Mouse (Mus musculus) cerebellum, adult 2 months (tissue): ENCODE results near the gene Ccdc88c. TPM values are rescaled to one million over a fixed set of nuclear protein-coding genes. Genes with fewer than 3 reads are reported as not detected.

Experiments
- DNase-seq, 2 experiments: peaks; one replicate each; pipeline ENCODE4 v3.0.0; 2021
- H3K27ac ChIP-seq: fragments of 200-500 bp; 2 replicates; pipeline ENCODE4 v1.5.1; 2012; ENCODE audit warnings: low read length, control low read depth, inconsistent platforms; ENCODE audit not compliant: insufficient read depth
- H3K27me3 ChIP-seq: fragments of 200-500 bp; 2 replicates; pipeline ENCODE4 v1.6.1; 2012; ENCODE audit warnings: inconsistent platforms, mild to moderate bottlenecking, low read length, moderate library complexity; ENCODE audit not compliant: control insufficient read depth, insufficient read depth
- H3K4me1 ChIP-seq: fragments of 200-500 bp; 2 replicates; pipeline ENCODE4 v1.6.1; 2011; ENCODE audit warnings: low read length; ENCODE audit not compliant: control insufficient read depth, insufficient read depth
- H3K4me3 ChIP-seq: fragments of 200-500 bp; replicated peaks from 2 replicates; pipeline ENCODE3; 2011; ENCODE audit warnings: mild to moderate bottlenecking, low read depth, low read length, control low read depth; ENCODE audit not compliant: insufficient read depth
- CTCF ChIP-seq: fragments of 200-500 bp; IDR thresholded peaks from 2 replicates; pipeline ENCODE4 v1.5.1; 2011; ENCODE audit warnings: low read depth, mild to moderate bottlenecking, control low read depth, low read length, moderate library complexity, borderline replicate concordance; ENCODE audit not compliant: insufficient read depth
- POLR2A ChIP-seq: fragments of 200-500 bp; IDR thresholded peaks from 2 replicates; pipeline ENCODE4 v1.6.1; 2011; ENCODE audit warnings: low read length, control low read depth, borderline replicate concordance; ENCODE audit not compliant: insufficient read depth
- WGBS: fragments of 180-500 bp; shearing (Covaris S2); methylation state at CpG from one replicate; pipeline ENCODE4 v1.1.7; 2018; 5-methylcytosine and 5-hydroxymethylcytosine counted together
- polyA plus RNA-seq: library from polyadenylated mRNA; depleted of rRNA; stranded (reverse); fragments of >200 nt; gene quantifications from 2 replicates; pipeline ENCODE4 v1.2.3, GENCODE M21; 2012

The Ccdc88c gene
- polyA plus RNA-seq, 1 experiment = 9.0 TPM

DNA sequence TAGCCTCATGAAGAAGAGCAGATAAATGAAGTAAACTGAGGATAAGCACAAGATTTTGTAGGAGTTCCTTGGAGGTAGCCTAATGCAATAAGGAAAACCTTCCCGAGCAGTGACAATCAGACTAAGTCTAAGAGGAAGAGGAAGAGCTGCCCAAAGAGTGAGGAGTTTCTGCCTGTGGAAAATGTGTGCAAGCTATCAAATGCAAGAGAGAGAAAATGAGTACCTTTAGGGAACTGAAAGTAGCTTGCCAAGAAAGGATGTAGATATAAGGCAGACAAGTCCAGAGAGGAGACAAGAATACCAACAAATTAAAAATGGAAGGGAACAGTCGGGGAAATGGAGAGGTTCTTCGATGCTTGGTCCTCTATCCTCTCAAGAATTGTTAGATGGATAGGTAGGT is 143.3 kb downstream of the Ccdc88c start:
- 96% methylated on average over 3 of the region's 3 CpGs for WGBS
- no peak for DNase-seq
- no peak overlapping the region for H3K27ac ChIP-seq
- H3K4me1 ChIP-seq = peaks cover 24% of the 10 kb centered on the region
- TF ChIP-seq CTCF (no peak), POLR2A (no peak)
- H3K27me3 ChIP-seq = no peaks in the 10 kb centered on the region
- no peak overlapping the region for H3K4me3 ChIP-seq

DNA sequence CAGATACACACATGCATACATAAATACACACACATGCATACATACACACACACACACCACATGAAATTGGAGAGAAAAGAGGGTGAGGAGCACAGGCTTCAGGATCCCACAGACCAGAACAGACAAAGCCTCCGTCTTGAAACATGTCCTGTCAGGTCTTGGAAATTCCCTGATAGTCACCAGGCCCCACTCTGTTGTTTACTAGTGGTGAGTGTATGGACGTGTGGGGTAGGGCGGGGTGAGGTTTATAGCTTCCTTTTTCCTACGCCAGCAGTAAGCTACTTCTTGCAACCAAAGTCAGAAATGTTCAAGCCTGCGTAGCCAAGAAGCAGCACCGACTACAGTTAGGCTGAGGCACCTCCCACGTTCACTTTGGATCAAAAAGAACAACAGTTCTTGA is 145.7 kb downstream of the Ccdc88c start:
- Histone ChIP-seq H3K4me1 (peaks cover 24% of the 10 kb centered on the region), H3K4me3 (no peak overlapping the region), H3K27me3 (no peaks in the 10 kb centered on the region), H3K27ac (no peak overlapping the region)
- TF ChIP-seq CTCF = no peak
- no peak for TF ChIP-seq POLR2A
- no peak for DNase-seq
- WGBS = 92% methylated on average over 7 of the region's 7 CpGs

DNA sequence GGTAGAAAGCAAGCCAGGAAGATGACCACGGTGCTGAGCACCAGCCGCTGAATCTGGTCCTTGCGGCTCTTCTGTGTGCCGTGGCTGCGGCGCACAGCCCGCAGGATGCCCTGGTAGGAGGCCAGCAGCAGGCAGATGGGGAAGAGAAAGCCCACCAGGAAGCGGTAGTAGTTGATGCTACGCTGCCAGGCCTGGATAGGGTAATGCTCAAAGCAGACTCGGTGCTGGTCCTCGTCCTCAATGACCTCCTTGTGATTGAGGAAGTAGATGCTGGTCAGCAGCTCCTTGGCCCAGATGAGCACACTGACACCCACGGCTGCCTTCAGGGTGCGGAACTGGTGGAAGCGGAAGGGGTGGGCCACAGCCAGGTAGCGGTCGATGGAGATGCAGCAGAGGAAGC is 150.3 kb downstream of the Ccdc88c start:
- Histone ChIP-seq H3K4me1 (peaks cover 13% of the 10 kb centered on the region), H3K27me3 (no peaks in the 10 kb centered on the region), H3K4me3 (no peak overlapping the region), H3K27ac (no peak overlapping the region)
- TF ChIP-seq POLR2A (no peak), CTCF (no peak)
- 44% methylated on average over 16 of the region's 16 CpGs for WGBS
- no peak for DNase-seq

DNA sequence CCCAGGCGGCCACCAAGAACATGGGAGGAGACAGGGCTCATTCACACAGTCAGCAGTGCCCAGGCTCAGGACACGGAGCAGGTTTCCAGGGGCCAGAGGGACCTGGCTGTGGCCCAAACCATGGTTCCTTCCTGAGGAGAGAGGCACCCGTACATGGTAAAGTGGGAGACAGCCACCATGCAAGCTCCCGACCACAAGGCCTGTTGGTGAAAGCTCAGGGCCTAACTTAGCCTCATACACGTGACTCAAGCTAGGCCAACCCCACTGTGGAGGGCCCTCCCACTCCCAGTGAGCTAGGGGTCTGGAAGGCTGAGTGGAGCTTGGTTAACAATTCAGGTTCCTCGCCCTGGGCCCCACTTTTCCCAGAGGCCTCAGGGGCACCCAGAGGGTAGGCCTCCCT is 150.9 kb downstream of the Ccdc88c start:
- no peaks in the 10 kb centered on the region for H3K27me3 ChIP-seq
- peaks cover 13% of the 10 kb centered on the region for H3K4me1 ChIP-seq
- no peak overlapping the region for H3K4me3 ChIP-seq
- WGBS = 58% methylated on average over 6 of the region's 6 CpGs
- H3K27ac ChIP-seq = no peak overlapping the region
- TF ChIP-seq POLR2A (no peak), CTCF (no peak)
- no peak for DNase-seq

DNA sequence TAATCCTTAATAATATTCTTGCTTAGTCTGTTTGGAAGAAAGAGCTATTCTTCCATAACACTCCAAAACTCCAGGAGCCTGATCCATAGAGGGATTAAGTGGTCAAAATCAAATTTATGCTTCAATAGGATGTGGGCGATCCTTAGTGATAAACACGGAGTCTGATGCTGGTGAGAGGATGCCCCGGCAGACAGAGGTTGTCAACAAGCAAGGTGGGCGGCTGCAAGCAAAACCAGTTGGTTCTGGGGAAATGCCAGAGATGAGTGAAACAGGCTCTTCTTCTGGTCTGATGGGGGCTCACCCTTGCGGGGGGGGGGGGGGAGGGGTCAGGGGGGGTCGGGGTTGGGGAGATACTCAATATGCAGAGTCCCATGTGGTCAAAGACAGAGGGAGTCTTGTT is 152.9 kb downstream of the Ccdc88c start:
- no peak overlapping the region for H3K27ac ChIP-seq
- TF ChIP-seq CTCF (no peak), POLR2A (no peak)
- no peak overlapping the region for H3K4me3 ChIP-seq

DNA sequence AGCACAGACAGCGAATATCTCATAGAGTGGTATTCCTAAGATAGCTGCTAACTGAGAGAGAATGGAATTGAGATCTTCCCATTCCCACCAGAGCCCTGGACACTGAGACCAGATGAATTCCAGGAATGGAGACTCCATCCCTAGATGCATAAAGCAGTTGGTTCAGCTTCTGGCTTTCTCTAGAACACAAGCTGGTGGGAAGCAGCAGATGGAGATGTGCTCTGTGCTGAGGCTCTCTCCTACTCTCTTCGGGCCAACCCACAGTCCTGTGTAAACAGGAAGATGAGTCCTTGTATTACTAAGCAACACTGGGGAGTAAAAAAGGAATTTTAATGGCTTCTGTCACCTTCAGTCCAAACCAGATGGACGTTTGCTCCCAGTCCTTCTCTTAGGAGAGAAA is 153.3 kb downstream of the Ccdc88c start:
- 41% methylated on average over 3 of the region's 3 CpGs for WGBS
- no peak overlapping the region for H3K4me3 ChIP-seq
- H3K4me1 ChIP-seq = peaks cover 13% of the 10 kb centered on the region
- TF ChIP-seq POLR2A (no peak), CTCF (no peak)
- H3K27me3 ChIP-seq = no peaks in the 10 kb centered on the region
- no peak overlapping the region for H3K27ac ChIP-seq
- DNase-seq = no peak

More for the DNA sequence above, 152.9 kb downstream of the Ccdc88c start:
- Histone ChIP-seq H3K4me1 (peaks cover 13% of the 10 kb centered on the region), H3K27me3 (no peaks in the 10 kb centered on the region)
- no peak for DNase-seq
- WGBS = 71% methylated on average over 6 of the region's 6 CpGs

DNA sequence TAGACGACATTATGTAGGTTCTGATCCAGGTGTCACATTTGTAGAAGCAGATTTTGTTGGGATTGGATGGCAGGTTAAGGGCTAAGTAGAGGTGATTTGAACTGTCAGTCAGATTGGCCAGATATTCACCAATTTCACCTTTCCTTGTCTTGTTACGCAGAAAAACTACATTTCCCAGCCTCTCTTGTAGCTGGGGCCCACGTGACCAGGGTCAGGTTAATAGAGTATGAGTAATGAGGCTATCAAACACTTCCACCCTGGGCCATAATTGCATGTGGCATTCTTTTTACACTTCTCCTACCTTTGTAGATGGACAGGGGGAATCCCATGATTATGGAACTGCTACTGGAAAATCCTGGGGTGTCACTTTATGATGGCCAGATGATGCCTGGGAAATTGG is 155.2 kb downstream of the Ccdc88c start:
- no peak overlapping the region for H3K4me3 ChIP-seq
- peaks cover 17% of the 10 kb centered on the region for H3K4me1 ChIP-seq
- no peaks in the 10 kb centered on the region for H3K27me3 ChIP-seq
- no peak overlapping the region for H3K27ac ChIP-seq
- WGBS = 97% methylated on average over 3 of the region's 3 CpGs
- TF ChIP-seq CTCF (no peak), POLR2A (no peak)
- no peak for DNase-seq

DNA sequence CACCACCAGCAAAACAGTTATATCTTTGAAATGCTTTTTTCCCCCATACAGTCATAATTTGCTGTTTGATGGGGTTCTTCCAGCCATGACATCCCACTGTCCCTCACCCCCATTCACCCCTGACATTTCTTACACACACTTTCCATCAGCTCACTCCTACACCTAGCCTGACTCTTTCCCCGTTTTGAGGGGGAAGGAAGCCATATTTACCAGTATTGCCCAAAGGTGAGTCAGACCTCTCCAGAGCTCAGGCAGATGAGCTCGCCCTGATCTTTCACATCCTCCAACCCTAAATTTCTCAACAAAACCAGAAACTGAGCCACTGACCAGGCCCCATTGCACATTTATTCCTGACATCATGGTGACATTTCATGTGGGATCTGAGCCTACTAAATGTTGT is 157.0 kb downstream of the Ccdc88c start:
- Histone ChIP-seq H3K4me1 (peaks cover 21% of the 10 kb centered on the region), H3K27me3 (no peaks in the 10 kb centered on the region), H3K27ac (no peak overlapping the region), H3K4me3 (no peak overlapping the region)
- TF ChIP-seq POLR2A (no peak), CTCF (no peak)
- DNase-seq = no peak
- WGBS = 98% methylated on average over 2 of the region's 2 CpGs

DNA sequence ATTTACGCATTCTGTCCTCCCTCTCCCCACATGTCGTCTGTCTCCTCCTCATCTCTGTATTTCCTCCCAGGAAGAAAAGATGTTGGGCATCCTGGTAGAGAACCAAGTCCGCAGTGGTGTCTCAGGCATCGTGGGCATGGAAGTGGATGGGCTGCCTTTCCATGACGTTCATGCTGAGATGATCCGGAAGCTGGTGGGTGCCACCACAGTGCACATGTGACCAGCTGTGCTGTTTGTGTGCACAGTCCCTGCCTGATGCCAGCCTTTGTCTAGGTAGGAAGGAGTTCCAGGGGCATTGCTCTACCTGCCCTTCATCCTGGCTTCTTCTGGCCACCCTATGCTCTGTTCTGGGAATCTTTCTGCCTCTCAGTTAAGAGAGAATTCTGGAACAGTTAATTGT is 157.6 kb downstream of the Ccdc88c start:
- peaks cover 25% of the 10 kb centered on the region for H3K4me1 ChIP-seq
- no peak for DNase-seq
- no peaks in the 10 kb centered on the region for H3K27me3 ChIP-seq
- WGBS = 95% methylated on average over 6 of the region's 6 CpGs
- no peak overlapping the region for H3K4me3 ChIP-seq
- H3K27ac ChIP-seq = no peak overlapping the region
- TF ChIP-seq POLR2A (no peak), CTCF (no peak)
